Mouse (Mus musculus): Measurements from ENCODE around the gene Depdc5.
A peak's percentile ranks its signal among the peaks of the same experiment; 100 is the strongest.
"Not testable (repeated sequence)": the region's sequence is repeated elsewhere in the genome, so short reads cannot be mapped to it uniquely, and the experiment has no call there.

Depdc5 gene

DNA sequence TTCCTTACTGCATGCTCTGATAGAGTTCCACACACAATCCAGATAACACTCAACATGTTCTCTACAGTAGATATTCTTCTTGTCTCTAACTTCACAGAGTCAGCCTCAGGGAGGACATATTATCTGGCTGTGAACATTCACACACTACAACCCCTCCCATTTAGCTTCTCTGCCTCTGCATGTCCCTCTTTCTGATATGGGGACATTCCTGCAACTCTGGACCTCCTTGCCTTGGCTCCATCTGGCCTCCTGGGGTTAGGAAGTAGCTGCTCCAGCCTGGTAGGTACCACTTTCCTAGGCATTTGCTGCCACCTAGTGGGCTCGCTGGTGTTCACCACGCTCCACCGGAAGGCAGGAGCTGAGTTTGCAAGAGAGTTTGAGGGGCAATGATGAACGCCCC, 169.6 kb downstream of the Depdc5 start:
- peak; percentile 75 for DNase-seq

DNA sequence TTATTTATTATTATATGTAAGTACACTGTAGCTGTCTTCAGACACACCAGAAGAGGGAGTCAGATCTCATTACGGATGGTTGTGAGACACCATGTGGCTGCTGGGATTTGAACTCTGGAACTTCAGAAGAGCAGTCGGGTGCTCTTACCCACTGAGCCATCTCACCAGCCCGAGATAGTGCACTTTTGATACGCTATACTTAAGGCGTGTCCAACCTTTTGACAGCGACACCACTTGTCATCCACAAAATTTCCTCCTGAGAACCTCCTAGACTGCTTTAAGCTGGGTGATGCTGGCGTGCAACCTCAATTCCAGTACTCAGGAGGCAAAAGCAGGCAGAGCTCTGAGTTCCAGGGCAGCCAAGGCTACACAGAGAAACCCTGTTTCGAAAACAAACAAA, 170.1 kb downstream of the Depdc5 start:
- not testable (repeated sequence) for DNase-seq

DNA sequence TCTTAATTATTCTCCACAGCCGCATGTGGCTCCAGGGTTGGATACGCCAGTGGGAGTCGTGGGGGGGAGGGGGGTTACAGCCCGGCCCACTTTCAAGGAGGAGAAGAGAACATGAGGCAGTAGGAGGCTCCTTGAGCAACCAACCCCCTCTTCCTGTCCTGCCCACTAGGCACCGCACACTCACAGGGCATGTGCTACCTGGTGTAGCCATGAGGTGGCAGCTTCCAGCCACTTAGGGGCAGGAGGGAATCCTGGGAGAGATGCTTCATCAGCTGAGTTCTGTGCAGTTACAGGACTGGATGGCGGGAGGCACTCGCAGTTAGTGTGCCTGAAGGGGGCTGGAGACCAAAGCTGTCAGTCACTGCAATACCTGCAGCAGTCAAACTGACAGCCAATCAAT, 170.6 kb downstream of the Depdc5 start:
- no peak for DNase-seq

DNA sequence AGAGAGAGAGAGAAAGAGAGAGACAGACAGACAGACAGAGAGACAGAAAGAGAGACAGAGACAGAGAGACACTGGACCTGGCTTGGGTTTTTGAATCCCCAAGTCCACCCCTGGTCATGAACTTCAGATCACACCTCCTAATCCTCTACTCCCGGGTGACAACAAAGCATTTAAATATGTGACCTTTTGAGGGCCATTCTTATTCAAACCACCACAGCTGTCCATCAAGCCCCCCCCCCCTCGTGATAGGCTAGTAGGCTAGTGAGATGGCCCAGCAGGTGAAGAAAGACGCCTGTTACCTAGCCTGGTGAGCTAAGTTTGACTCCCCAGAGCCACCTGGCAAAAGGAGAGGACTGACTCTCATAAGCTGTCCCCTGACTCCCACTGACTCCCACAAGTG, 171.4 kb downstream of the Depdc5 start:
- DNase-seq: no peak

DNA sequence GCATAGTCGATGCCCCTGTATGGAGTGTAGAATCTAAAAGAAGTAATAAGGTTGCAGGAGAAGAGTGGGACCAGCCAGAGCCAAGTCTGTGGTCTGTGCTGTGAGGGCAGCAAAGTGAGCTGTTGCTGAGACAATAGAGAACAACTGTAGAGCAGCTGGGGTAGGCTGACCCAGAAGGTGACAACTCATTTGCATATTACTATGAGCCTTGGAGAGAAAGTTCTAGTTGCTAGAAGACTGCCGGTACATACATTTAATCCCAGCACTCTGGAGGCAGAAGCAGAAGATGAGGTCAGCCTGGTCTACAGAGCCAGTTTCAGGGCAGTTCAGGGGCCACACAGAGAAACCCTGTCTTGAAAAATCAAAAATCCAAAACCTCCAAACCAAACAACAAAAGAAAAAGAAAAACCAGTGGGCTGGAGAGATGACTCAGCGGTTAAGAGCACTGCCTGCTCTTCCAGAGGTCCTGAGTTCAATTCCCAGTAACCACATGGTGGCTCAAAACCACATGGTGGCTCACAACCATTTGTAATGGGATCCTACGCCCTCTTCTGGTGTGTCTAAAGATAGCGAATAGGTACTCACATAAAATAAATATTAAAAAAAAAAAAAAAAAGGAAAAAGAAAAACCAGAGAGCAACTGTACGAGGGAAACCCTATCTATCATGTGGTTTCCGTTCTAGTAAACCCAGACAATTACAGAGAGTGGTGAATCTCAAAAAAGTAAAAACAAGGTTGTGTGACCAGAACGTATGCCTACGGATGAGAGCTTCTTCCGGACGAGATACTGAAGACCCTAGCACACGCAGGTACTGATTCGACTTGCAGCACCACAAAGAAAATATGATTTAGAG, 175.4 kb downstream of the Depdc5 start:
- DNase-seq: no peak

DNA sequence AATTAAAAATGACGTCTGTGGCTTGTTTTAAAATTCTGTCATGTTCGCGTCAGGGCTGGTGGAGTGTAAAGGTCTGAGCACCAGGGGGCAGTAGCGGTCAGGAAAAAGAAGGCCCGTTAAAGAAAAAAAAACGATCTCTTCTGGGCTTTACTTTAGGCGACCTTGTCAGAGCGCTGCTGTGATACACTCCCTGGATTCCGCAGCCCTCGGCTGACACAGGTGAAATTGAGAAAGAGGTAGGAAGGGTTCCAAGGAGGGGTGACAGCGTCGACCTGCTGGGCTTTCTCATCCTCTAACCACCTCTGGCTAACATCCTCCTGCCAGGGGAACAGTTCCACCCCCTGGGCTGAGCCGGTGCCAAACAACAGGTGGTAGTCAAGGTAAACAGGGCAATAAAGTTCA, 176.0 kb downstream of the Depdc5 start:
- DNase-seq: no peak

DNA sequence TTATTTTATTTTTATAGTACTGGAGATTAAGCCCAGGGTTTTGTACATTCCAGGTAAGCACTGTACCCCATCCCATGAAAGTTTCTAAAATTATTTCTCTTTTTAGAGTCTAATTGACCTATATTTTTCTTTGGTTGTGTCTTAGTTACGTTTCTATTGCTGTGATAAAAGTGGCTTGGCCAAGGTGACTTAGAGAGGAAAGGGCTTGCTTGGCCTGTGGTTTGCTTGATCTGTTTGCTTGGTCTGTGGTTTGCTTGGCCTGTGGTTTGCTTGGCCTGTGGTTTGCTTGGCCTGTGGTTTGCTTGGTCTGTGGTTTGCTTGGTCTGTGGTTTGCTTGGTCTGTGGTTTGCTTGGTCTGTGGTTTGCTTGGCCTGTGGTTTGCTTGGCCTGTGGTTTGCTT, 177.2 kb downstream of the Depdc5 start:
- not testable (repeated sequence) for DNase-seq

DNA sequence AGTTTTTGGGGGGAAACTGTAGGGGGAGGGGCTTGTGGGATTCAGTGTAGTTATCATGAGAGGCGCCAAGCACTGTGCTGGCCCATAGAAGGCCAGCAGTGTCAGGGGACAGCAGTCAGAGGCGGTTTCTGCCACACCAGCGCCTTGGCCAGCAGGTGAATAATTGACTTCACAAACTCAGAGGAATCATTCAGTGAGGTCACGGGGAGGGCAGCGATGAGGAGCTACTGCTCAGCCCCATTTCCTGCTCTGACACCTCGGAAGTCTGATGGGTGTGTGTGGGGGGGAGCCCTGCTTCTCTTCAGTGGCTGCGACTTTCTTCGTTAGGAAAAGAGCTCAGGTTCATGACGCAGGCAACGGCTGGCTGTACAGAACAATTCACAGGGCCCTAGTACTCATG, 179.9 kb downstream of the Depdc5 start:
- DNase-seq: no peak
